In the genomic region with DNA sequence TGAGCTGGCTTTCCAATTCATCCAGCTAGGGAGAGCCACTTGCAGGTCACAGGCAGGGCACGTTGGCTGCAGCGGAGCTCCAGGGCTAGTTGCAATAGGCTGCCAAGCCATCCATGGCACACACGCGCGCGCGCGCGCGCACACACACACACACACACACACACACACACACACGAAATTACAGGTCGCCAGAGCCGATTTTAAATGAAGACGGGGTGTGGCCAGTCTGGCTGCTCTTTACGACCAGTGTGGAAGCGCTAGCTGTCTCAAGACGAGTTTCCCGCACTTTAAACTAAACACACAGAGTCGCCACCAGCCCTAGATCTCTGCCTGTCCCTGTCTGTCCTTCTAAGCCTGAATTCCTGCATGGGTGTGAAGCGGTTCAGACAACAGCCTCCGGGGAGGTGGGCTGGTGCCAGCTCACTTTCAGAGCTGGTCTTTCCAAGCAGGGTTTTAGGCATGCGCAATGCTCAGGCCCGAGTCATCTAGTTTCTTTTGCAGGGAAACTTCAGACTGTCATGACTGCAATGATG, we compare ENCODE assay signal across 8 mouse cellular contexts. TPM values are rescaled to one million over a fixed set of nuclear protein-coding genes. Genes with fewer than 3 reads are reported as not detected.
DNase-seq lines count a peak whose midpoint lies in the region; ATAC-seq and TF ChIP-seq lines count a peak whose summit lies in the region.

No protein-coding gene starts in this region.

- peak overlapping the region; percentile 70 for H3K4me2 ChIP-seq in hindbrain, embryonic 15.5 days

- POLR2A ChIA-PET in Patski (lab: Charles Lee) = interaction anchor here (0.7 to 0.8 kb wide), 3 partner anchors 35 to 193 kb away, joined by 3 to 4 read pairs (median 4); no protein-coding TSS in a partner anchor

- H3K27ac ChIP-seq in gastrocnemius, adult 2 months = peak overlapping the region; percentile 94
- H3K27ac ChIP-seq in hindbrain, embryonic 15.5 days (replicated peaks) = peak overlapping the region; percentile 78
- H3K27ac ChIP-seq in macrophage = peak overlapping the region; percentile 86

- CTCF ChIA-PET in Patski (lab: Charles Lee) = interaction anchor here (0.8 to 1.3 kb wide), 2 partner anchors 15 to 59 kb away, joined by 3 read pairs; no protein-coding TSS in a partner anchor

- H3K4me3 ChIP-seq in gastrocnemius, adult 2 months = peak overlapping the region; percentile 77
- peak overlapping the region; percentile 40 for H3K4me3 ChIP-seq in hindbrain, embryonic 15.5 days
- peak overlapping the region; percentile 15; the same call in 1 of the 2 replicates for H3K4me3 ChIP-seq in macrophage (ENCODE audit: inconsistent target)

- peak; percentile 63 for DNase-seq in Patski (ENCODE audit: low read depth, low spot score)
- DNase-seq in cerebellum, postnatal 36 days = peak; percentile 42 to 43
- peak; percentile 89 for DNase-seq in gastrocnemius, adult 2 months
- peak; percentile 71 to 82 for DNase-seq in left cerebral cortex, postnatal 10 days (ENCODE audit: extremely low spot score in 1 of 2, low spot score in 2 of 2)
- DNase-seq in right cerebral cortex, adult 18-20 months = peak; percentile 84
- peak; percentile 86 for DNase-seq in urinary bladder, postnatal 14 days (ENCODE audit: low spot score)

- H3K79me2 ChIP-seq in macrophage (ENCODE audit: inconsistent target) = peaks cover 13% of the 10 kb centered on the region

- 2% methylated on average over 23 of the region's 23 CpGs for WGBS in hindbrain, embryonic 15.5 days
- WGBS in macrophage (ENCODE audit: missing documents) = 7% methylated on average over 17 of the region's 23 CpGs

- peak overlapping the region; percentile 37 for H3K9ac ChIP-seq in hindbrain, embryonic 15.5 days

- no peaks in the 10 kb centered on the region for H3K36me3 ChIP-seq in hindbrain, embryonic 15.5 days
- no peaks in the 10 kb centered on the region for H3K36me3 ChIP-seq in macrophage (ENCODE audit: inconsistent target)

- intact Hi-C loops in gastrocnemius, adult 2 months (cut with DNase I) = no loop called here
- intact Hi-C loops in left cerebral cortex, postnatal 10 days (cut with DNase I) = no loop called here

- ATAC-seq in Patski = no peak
- peak; percentile 74; the same call in 1 of the 2 replicates for ATAC-seq in hindbrain, embryonic 15.5 days (ENCODE audit: low FRiP score, low read depth)

- TF ChIP-seq CTCF in Patski (IDR thresholded peaks at IDR 0.05) = no peak
- peak; percentile 42 for TF ChIP-seq CTCF in gastrocnemius, adult 2 months (IDR thresholded peaks at IDR 0.05)

- H3K9me3 ChIP-seq in hindbrain, embryonic 15.5 days = no peaks in the 10 kb centered on the region

- H3K4me1 ChIP-seq in hindbrain, embryonic 15.5 days (replicated peaks) = peaks cover 9% of the 10 kb centered on the region

- H3K27me3 ChIP-seq in Patski = no peaks in the 10 kb centered on the region
- H3K27me3 ChIP-seq in hindbrain, embryonic 15.5 days = no peaks in the 10 kb centered on the region

- in situ Hi-C loops in Patski (cut with MboI; ENCODE audit: low pct_unique_long_range_greater_than_20kb) = loop anchor here (5.0 kb wide), 1 partner anchor 65 kb away; no protein-coding TSS in a partner anchor

RNA-seq across cellular contexts. Expression of gene Ncoa3, which starts 5.4 kb away (rescaled TPM):
- polyA plus RNA-seq in Patski (2021) (22.5 TPM), macrophage (2018) (48.3 to 71.1 TPM (median 65.0 TPM) in 3 replicates)
- total RNA-seq in gastrocnemius, adult 2 months (2021) = 10 to 100 TPM; 21.0 to 24.8 TPM
- polyA plus RNA-seq in hindbrain, embryonic 15.5 days (2015; fragmentation: Nextera tagmentation; extraction: Ambion mirVana) = 14.0 and 15.1 TPM in 2 replicates
- total RNA-seq in left cerebral cortex, postnatal 10 days (2021) = 10 to 100 TPM; 31.7 to 34.3 TPM
- total RNA-seq in macrophage (2018; cell fraction: chromatin; rRNA removed) = 100 to 1,000 TPM in 23 of 26 experiments, 10 to 100 TPM in 3; 62.1 to 293 (median 204) TPM
- total RNA-seq in macrophage (2018; cell fraction: cytosol; rRNA removed) = 100 to 1,000 TPM in 3 of 26 experiments, 10 to 100 TPM in 23; 52.7 to 107 (median 91.0) TPM
- 100 to 1,000 TPM in 21 of 26 experiments, 10 to 100 TPM in 5; 76.5 to 218 (median 154) TPM for total RNA-seq in macrophage (2018; cell fraction: nucleus; rRNA removed)

Comparison
In these comparisons a context has a peak if more than half of its experiments do, and no peak if none do; other contexts are left out.
1. H3K4me3 ChIP-seq: peak in every context shown above with its lines; median percentile 77 in gastrocnemius, adult 2 months; 40 in hindbrain, embryonic 15.5 days; 15 in macrophage.